Mouse (Mus musculus) MEL (cell line): Measurements from ENCODE around the gene Klk8.

Source experiments
- CHD2 ChIP-seq: IDR thresholded peaks from 2 replicates; pipeline ENCODE4 v1.6.1; 2011; ENCODE audit warnings: low read length, improper control_type of control experiment
- CTCF ChIP-seq, 3 experiments: IDR thresholded peaks in 2 of 3; conservative IDR thresholded peaks in 1 of 3; 2 replicates each; pipeline ENCODE4 v1.5.1; 2011 to 2012; ENCODE audit warnings: low read length in 3 of 3, low read depth in 2 of 3, mild to moderate bottlenecking in 2 of 3, improper control_type of control experiment in 1 of 3, inconsistent platforms in 1 of 3, mixed read lengths in 1 of 3, moderate library complexity in 1 of 3; ENCODE audit not compliant: control insufficient read depth in 1 of 3, insufficient read depth in 1 of 3, poor library complexity in 1 of 3, severe bottlenecking in 1 of 3
- ELF1 ChIP-seq: IDR thresholded peaks from 2 replicates; pipeline ENCODE4 v1.6.1; 2014; ENCODE audit warnings: low read depth, mild to moderate bottlenecking, inconsistent platforms, low read length, improper control_type of control experiment, moderate library complexity
- MAX ChIP-seq: IDR thresholded peaks from 2 replicates; pipeline ENCODE4 v1.6.1; 2011; ENCODE audit warnings: low read length, improper control_type of control experiment
- MAZ ChIP-seq: IDR thresholded peaks from 2 replicates; pipeline ENCODE4 v1.6.1; 2012; ENCODE audit warnings: low read depth, mild to moderate bottlenecking, inconsistent platforms, low read length, improper control_type of control experiment
- MXI1 ChIP-seq: IDR thresholded peaks from 2 replicates; pipeline ENCODE4 v1.6.1; 2011; ENCODE audit warnings: mild to moderate bottlenecking, low read depth, low read length, improper control_type of control experiment
- NRF1 ChIP-seq: IDR thresholded peaks from 2 replicates; pipeline ENCODE4 v1.6.1; 2014; ENCODE audit warnings: low read depth, mild to moderate bottlenecking, inconsistent platforms, low read length, improper control_type of control experiment, moderate library complexity; ENCODE audit not compliant: poor library complexity, insufficient read depth, severe bottlenecking
- POLR2A ChIP-seq, 2 experiments: IDR thresholded peaks; 2 replicates each; pipeline ENCODE4 v1.6.1; 2011 to 2012; ENCODE audit warnings: low read length in 2 of 2, mild to moderate bottlenecking in 2 of 2, control low read depth in 1 of 2, improper control_type of control experiment in 1 of 2, low read depth in 1 of 2, moderate library complexity in 1 of 2; ENCODE audit not compliant: control insufficient read depth in 1 of 2, insufficient read depth in 1 of 2, poor library complexity in 1 of 2
- USF1 ChIP-seq: IDR thresholded peaks from 2 replicates; pipeline ENCODE4 v1.6.1; 2014; ENCODE audit warnings: low read depth, mild to moderate bottlenecking, inconsistent platforms, low read length, improper control_type of control experiment, moderate library complexity

- no peak for TF ChIP-seq MXI1
- no peak for TF ChIP-seq POLR2A (IDR thresholded peaks at IDR 0.05; ENCODE audit: control insufficient read depth in 1 of 2, insufficient read depth in 1 of 2, low read depth in 1 of 2, low read length in 2 of 2, poor library complexity in 1 of 2)
- no peak for TF ChIP-seq CTCF (IDR thresholded peaks at IDR 0.05 in 2 of 3, conservative IDR thresholded peaks at IDR 0.05 in 1 of 3; ENCODE audit: control insufficient read depth in 1 of 3, insufficient read depth in 1 of 3, low read depth in 2 of 3, low read length in 3 of 3, poor library complexity in 1 of 3, severe bottlenecking in 1 of 3)
- no peak for TF ChIP-seq ELF1
- no peak for TF ChIP-seq MAX
- no peak for TF ChIP-seq MAZ
- TF ChIP-seq CHD2: no peak
- no peak for TF ChIP-seq NRF1
- TF ChIP-seq USF1: no peak
Measured at GRCm38 (mm10) chr7:43824199-43824598, 26.8 kb downstream of the Klk8 start, which contains the start of gene Klk6.
